Mouse (Mus musculus): ENCODE measurements around the gene Mindy2. TPM values are rescaled to one million over a fixed set of nuclear protein-coding genes. Genes with fewer than 3 reads are reported as not detected.

Gene Mindy2
- polyA plus RNA-seq, 1 experiment from 2014 or later = 6.2 TPM

DNA sequence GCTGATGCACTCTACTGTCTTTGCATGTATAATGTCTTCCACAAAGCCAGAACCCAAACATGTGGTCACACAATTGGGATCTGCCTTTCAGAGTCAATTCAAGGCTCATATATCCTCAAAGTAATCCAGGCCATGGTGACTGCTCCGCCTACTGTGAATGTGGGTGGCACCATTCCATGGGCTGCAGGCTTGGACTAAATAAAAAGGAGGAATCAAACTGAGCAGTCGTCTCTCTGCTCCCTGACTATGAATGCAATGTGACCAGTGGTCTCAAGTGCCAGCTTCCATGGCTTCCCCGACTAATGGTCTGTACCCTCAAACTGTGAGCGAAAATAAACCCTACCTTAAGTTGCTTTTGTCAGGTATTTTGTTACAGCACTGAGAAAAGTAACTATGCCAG lies 2.5 kb downstream of the Mindy2 start:
- 77% methylated on average over 4 of the region's 4 CpGs for WGBS
- Histone ChIP-seq H3K4me1 (ENCODE audit: control insufficient read depth, insufficient read depth, low read length) (peaks cover 10% of the 10 kb centered on the region; the same call in 1 of the 2 replicates), H3K27ac (ENCODE audit: low read length) (no peak overlapping the region), H3K27me3 (replicated peaks; ENCODE audit: control insufficient read depth, insufficient read depth, low read length) (no peaks in the 10 kb centered on the region), H3K36me3 (ENCODE audit: control insufficient read depth, insufficient read depth, low read length) (no peaks in the 10 kb centered on the region), H3K9ac (ENCODE audit: low read depth, low read length) (no peak overlapping the region), H3K9me3 (ENCODE audit: control insufficient read depth, low read length) (no peaks in the 10 kb centered on the region), H3K4me3 (ENCODE audit: low read length) (no peak overlapping the region), H3K4me2 (ENCODE audit: low read depth, low read length) (0 out of 2 replicates have a peak overlapping the region, but pooled peaks have one; percentile 16)
- ATAC-seq = no peak

DNA sequence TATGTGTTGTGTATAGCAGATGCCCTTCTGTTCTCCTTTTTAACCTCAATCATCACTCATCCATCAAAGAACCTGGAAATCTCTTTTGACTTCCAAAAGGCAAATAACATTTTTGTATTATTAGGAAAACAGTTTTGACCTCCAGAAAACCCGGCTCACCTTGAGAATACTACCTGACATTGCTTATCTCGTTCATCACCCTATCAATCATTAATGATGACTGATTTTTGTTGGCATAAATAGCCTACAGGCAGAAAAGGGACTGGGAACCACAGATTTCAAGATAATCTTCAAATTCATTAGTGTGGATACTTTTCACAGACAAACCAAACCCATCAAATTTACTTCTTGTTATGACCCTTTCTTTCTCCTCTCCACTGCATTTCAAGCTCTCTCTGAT lies 3.1 kb downstream of the Mindy2 start:
- peaks cover 10% of the 10 kb centered on the region; the same call in 1 of the 2 replicates for H3K4me1 ChIP-seq (ENCODE audit: control insufficient read depth, insufficient read depth, low read length)
- H3K27me3 ChIP-seq (replicated peaks; ENCODE audit: control insufficient read depth, insufficient read depth, low read length) = no peaks in the 10 kb centered on the region
- no peak overlapping the region for H3K27ac ChIP-seq (ENCODE audit: low read length)
- WGBS = 65% methylated on average over 2 of the region's 2 CpGs
- H3K4me3 ChIP-seq (ENCODE audit: low read length) = no peak overlapping the region
- no peaks in the 10 kb centered on the region for H3K36me3 ChIP-seq (ENCODE audit: control insufficient read depth, insufficient read depth, low read length)
- no peak overlapping the region for H3K9ac ChIP-seq (ENCODE audit: low read depth, low read length)
- ATAC-seq = no peak
- 0 out of 2 replicates have a peak overlapping the region, but pooled peaks have one; percentile 16 for H3K4me2 ChIP-seq (ENCODE audit: low read depth, low read length)
- H3K9me3 ChIP-seq (ENCODE audit: control insufficient read depth, low read length) = no peaks in the 10 kb centered on the region

DNA sequence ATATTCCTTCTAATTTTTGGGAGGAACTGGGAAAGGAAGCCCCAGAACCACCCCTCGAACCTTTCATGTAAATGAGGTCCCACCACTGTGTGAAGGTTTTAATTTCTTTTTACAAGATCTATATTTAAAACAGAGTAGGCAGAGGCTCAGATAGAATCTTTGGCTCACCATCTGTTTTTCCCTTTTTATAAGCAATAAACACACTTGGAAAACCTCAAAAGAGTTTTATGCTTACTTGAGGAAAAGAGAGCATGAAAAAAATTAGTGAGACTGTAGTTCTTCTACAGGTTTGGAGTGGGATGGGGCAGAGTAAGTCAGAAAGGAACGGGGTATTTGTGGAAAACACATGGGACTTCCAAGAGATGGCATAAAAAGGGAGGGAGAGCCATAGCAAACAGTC lies 4.8 kb downstream of the Mindy2 start:
- Histone ChIP-seq H3K4me1 (ENCODE audit: control insufficient read depth, insufficient read depth, low read length) (peaks cover 10% of the 10 kb centered on the region; the same call in 1 of the 2 replicates), H3K9me3 (ENCODE audit: control insufficient read depth, low read length) (no peaks in the 10 kb centered on the region), H3K9ac (ENCODE audit: low read depth, low read length) (no peak overlapping the region), H3K4me3 (ENCODE audit: low read length) (no peak overlapping the region), H3K4me2 (ENCODE audit: low read depth, low read length) (no peak overlapping the region), H3K36me3 (ENCODE audit: control insufficient read depth, insufficient read depth, low read length) (no peaks in the 10 kb centered on the region), H3K27me3 (replicated peaks; ENCODE audit: control insufficient read depth, insufficient read depth, low read length) (no peaks in the 10 kb centered on the region), H3K27ac (ENCODE audit: low read length) (no peak overlapping the region)
- no peak for ATAC-seq
- 70% methylated on average over 2 of the region's 2 CpGs for WGBS

DNA sequence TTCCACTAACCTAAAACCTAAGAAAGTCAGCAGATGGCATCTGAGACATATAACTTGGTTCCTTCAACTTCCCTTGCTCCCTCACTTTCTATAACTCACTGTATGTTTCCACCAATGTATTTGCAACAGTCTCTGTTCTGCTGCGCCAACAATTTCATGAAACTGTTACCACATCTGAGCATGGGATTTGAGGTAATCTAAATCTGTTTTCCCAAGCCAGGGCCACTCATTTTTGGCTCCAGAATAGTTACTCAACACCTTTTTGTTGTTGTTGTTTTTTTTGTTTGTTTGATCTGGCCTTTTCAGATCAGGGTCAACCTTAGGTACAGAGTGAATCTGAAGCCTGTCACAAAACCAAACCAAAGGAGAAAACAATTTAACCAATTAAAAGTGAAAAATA lies 6.0 kb downstream of the Mindy2 start:
- H3K4me3 ChIP-seq (ENCODE audit: low read length) = no peak overlapping the region
- no peaks in the 10 kb centered on the region for H3K9me3 ChIP-seq (ENCODE audit: control insufficient read depth, low read length)
- H3K4me2 ChIP-seq (ENCODE audit: low read depth, low read length) = no peak overlapping the region
- no peak for ATAC-seq
- no peaks in the 10 kb centered on the region for H3K36me3 ChIP-seq (ENCODE audit: control insufficient read depth, insufficient read depth, low read length)
- H3K27me3 ChIP-seq (replicated peaks; ENCODE audit: control insufficient read depth, insufficient read depth, low read length) = no peaks in the 10 kb centered on the region
- WGBS = 92% methylated on average over 1 of the region's 1 CpGs
- H3K27ac ChIP-seq (ENCODE audit: low read length) = no peak overlapping the region
- H3K4me1 ChIP-seq (ENCODE audit: control insufficient read depth, insufficient read depth, low read length) = peaks cover 10% of the 10 kb centered on the region; the same call in 1 of the 2 replicates
- no peak overlapping the region for H3K9ac ChIP-seq (ENCODE audit: low read depth, low read length)

DNA sequence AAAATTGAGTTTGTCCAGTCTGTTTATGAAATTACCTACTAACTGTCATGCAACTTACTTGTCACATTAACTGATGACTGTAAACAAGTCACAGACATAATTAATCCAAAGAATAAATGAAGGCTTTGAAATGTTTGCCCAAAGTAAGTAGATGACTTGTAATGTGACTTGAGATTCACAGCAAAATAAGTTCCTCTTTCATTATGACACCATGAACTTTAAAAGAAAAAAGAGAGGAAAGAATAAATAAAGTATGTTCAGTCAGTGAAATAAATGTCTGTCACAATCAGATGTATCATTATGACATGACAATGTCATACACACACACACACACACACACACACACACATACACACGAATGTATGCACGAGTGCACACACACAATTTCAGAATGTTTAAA lies 6.7 kb downstream of the Mindy2 start:
- H3K4me3 ChIP-seq (ENCODE audit: low read length) = no peak overlapping the region
- no peaks in the 10 kb centered on the region for H3K27me3 ChIP-seq (replicated peaks; ENCODE audit: control insufficient read depth, insufficient read depth, low read length)
- H3K36me3 ChIP-seq (ENCODE audit: control insufficient read depth, insufficient read depth, low read length) = no peaks in the 10 kb centered on the region
- 75% methylated on average over 2 of the region's 2 CpGs for WGBS
- ATAC-seq = no peak
- H3K4me2 ChIP-seq (ENCODE audit: low read depth, low read length) = no peak overlapping the region
- no peak overlapping the region for H3K9ac ChIP-seq (ENCODE audit: low read depth, low read length)
- no peaks in the 10 kb centered on the region for H3K9me3 ChIP-seq (ENCODE audit: control insufficient read depth, low read length)
- H3K27ac ChIP-seq (ENCODE audit: low read length) = no peak overlapping the region
- peaks cover 10% of the 10 kb centered on the region; the same call in 1 of the 2 replicates for H3K4me1 ChIP-seq (ENCODE audit: control insufficient read depth, insufficient read depth, low read length)

DNA sequence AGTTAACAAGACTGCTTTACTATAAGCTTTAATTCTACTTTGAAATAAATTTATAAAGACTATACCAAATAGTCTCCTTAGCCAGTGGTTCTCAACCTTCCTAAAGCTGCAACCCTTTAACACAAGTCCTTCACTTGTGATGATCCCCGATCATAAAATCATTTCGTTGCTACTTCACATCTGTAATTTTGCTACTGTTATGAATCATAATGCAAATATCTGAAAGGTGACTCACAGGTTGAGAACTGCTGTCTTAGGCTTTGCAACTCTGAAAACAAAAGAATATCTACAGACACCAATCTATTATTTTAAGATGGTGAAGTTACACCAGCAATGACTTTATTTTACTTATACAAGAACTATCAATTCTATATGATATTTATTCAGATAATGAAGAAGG lies 20.2 kb downstream of the Mindy2 start:
- no peak overlapping the region for H3K4me3 ChIP-seq (ENCODE audit: low read length)
- ATAC-seq = no peak
- WGBS = 71% methylated on average over 2 of the region's 2 CpGs
- H3K27ac ChIP-seq (ENCODE audit: low read length) = no peak overlapping the region
- no peaks in the 10 kb centered on the region for H3K9me3 ChIP-seq (ENCODE audit: control insufficient read depth, low read length)
- no peaks in the 10 kb centered on the region for H3K27me3 ChIP-seq (replicated peaks; ENCODE audit: control insufficient read depth, insufficient read depth, low read length)
- no peaks in the 10 kb centered on the region for H3K36me3 ChIP-seq (ENCODE audit: control insufficient read depth, insufficient read depth, low read length)
- H3K9ac ChIP-seq (ENCODE audit: low read depth, low read length) = no peak overlapping the region
- no peaks in the 10 kb centered on the region for H3K4me1 ChIP-seq (ENCODE audit: control insufficient read depth, insufficient read depth, low read length)
- H3K4me2 ChIP-seq (ENCODE audit: low read depth, low read length) = no peak overlapping the region

DNA sequence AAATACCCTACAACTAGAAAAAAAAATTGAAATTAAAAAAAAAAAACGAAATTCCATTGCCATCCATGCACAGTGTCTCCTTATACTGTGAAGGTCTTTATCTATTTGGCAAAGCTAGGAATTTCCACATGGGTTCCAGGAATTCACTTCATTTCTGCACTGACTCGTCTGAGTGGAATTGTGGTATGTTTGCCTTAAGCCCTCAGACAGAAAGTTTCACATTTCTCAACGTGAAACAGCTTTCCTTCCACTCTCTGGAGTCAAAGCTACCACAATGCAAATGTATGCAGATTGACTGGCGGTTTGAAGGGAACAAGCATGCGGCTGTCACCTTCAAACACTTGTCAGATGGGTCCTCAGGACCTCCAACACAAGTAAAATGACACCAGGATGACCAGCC lies 25.3 kb downstream of the Mindy2 start:
- no peak overlapping the region for H3K4me3 ChIP-seq (ENCODE audit: low read length)
- no peaks in the 10 kb centered on the region for H3K9me3 ChIP-seq (ENCODE audit: control insufficient read depth, low read length)
- H3K4me2 ChIP-seq (ENCODE audit: low read depth, low read length) = no peak overlapping the region
- no peak overlapping the region for H3K9ac ChIP-seq (ENCODE audit: low read depth, low read length)
- no peaks in the 10 kb centered on the region for H3K27me3 ChIP-seq (replicated peaks; ENCODE audit: control insufficient read depth, insufficient read depth, low read length)
- H3K4me1 ChIP-seq (ENCODE audit: control insufficient read depth, insufficient read depth, low read length) = no peaks in the 10 kb centered on the region
- ATAC-seq = no peak
- H3K36me3 ChIP-seq (ENCODE audit: control insufficient read depth, insufficient read depth, low read length) = no peaks in the 10 kb centered on the region
- 32% methylated on average over 5 of the region's 5 CpGs for WGBS
- H3K27ac ChIP-seq (ENCODE audit: low read length) = no peak overlapping the region

DNA sequence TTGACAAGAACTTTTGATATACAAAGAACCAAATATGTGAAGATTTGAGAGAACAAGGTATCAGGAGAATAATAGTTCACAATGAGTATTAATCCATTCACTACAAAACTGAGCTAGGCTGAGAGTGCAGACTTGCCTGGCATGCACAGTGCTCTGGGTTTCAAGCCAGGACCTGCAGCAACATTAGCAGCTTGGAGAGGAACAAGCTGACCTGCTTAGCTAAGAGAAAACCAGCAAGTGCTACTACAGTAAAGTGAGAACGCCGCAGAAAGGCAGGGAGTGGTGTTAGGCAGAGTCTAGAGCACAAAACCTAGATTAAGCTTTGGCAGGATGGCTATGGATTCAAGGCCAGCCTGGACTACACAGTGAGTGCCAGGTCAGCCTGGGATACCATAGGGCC lies 27.3 kb downstream of the Mindy2 start:
- WGBS = 94% methylated on average over 2 of the region's 2 CpGs
- no peaks in the 10 kb centered on the region for H3K9me3 ChIP-seq (ENCODE audit: control insufficient read depth, low read length)
- no peaks in the 10 kb centered on the region for H3K4me1 ChIP-seq (ENCODE audit: control insufficient read depth, insufficient read depth, low read length)
- H3K9ac ChIP-seq (ENCODE audit: low read depth, low read length) = no peak overlapping the region
- H3K36me3 ChIP-seq (ENCODE audit: control insufficient read depth, insufficient read depth, low read length) = no peaks in the 10 kb centered on the region
- no peak overlapping the region for H3K4me2 ChIP-seq (ENCODE audit: low read depth, low read length)
- H3K4me3 ChIP-seq (ENCODE audit: low read length) = no peak overlapping the region
- H3K27ac ChIP-seq (ENCODE audit: low read length) = no peak overlapping the region
- no peaks in the 10 kb centered on the region for H3K27me3 ChIP-seq (replicated peaks; ENCODE audit: control insufficient read depth, insufficient read depth, low read length)
- ATAC-seq = no peak

DNA sequence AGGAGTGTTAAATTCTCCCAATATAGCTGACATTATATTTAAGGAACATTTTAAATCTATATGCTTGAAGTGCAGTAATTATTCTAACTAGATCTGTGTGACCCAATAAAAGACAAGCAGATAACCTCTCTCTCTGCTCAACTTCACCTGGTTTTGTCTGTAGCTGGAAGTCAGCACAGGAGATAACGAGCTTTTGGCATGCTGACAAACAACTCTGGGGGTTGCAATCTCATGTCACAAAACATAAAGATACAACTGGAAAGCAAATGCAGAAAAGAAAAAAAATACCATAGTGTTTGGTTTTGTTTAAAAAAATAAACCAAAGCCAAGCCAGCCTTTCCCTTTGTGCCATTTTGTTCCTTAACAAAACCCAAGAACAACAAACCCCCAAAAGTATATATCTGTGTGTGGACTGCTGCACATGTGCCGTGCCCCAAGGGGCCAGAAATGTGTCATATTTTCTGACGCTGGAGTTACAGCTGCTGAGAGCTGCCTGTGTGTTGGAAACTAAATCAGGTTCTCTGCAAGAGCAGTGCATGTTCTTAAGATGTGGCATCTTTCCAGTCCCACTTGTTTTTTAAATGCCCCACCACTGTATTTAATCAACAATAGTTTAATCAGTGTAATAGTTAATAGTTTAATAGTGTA lies 45.8 kb downstream of the Mindy2 start:
- Histone ChIP-seq H3K9ac (ENCODE audit: low read depth, low read length) (no peak overlapping the region), H3K36me3 (ENCODE audit: control insufficient read depth, insufficient read depth, low read length) (0 out of 2 replicates have a peak, but pooled peaks cover 2% of the 10 kb centered on the region), H3K27ac (ENCODE audit: low read length) (no peak overlapping the region), H3K4me2 (ENCODE audit: low read depth, low read length) (no peak overlapping the region), H3K27me3 (replicated peaks; ENCODE audit: control insufficient read depth, insufficient read depth, low read length) (no peaks in the 10 kb centered on the region), H3K4me1 (ENCODE audit: control insufficient read depth, insufficient read depth, low read length) (no peaks in the 10 kb centered on the region), H3K4me3 (ENCODE audit: low read length) (no peak overlapping the region), H3K9me3 (ENCODE audit: control insufficient read depth, low read length) (no peaks in the 10 kb centered on the region)
- 59% methylated on average over 3 of the region's 3 CpGs for WGBS
- no peak for ATAC-seq

Measured in intestine, embryonic 16.5 days (tissue).